Mouse (Mus musculus): Measurements from ENCODE around the gene Pde8b.
A peak's percentile ranks its signal among the peaks of the same experiment; 100 is the strongest.

Pde8b gene

DNA sequence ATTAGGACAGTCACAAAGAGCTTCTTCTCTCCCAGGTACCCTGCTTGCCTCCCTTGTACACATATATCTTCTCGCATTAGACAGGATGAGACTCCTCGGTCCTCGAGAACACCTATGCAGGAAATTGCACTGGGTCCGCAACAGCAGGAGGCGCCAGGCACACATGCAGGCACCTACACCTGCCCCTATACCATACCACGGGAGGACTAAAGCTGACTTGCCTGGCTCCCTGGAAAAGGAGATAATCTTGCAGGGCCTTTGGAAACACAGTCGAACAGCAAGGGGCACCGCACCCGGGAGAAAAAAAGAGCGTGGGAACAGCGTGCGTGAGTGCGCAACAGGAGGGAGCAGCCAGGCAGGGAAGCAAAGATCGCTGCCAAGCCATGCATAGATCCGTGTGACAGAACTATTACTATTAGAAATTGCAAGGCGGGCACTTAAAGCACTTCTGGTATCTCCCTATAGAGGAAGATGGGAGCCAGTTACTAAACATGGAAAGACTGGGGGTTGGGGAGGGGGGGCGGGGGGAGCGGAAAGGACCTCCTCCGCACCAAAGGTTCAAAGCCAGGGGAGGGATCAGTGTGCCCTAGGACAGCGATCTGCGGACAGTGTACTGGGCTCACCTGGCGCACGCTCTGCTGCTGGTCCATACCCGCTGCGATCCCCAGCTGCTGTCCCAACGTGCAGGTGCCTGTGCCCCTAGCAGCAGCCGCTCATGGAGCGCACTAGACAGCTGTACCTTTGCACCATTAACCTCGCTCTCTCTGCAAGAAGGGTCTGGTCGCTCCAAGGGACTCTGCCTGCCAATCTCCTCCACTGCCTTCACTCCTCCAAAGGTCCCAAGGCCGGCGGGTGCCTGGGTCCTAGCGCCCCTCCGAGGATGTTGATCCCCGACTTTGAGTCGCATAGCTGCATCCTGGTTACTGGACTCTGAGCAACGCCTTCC is at the start of gene Pde8b:
Pde8b (minus strand) TSS at position 826 of the 946 bp plus-strand sequence.
- no peak for DNase-seq (ENCODE audit: low read depth)

DNA sequence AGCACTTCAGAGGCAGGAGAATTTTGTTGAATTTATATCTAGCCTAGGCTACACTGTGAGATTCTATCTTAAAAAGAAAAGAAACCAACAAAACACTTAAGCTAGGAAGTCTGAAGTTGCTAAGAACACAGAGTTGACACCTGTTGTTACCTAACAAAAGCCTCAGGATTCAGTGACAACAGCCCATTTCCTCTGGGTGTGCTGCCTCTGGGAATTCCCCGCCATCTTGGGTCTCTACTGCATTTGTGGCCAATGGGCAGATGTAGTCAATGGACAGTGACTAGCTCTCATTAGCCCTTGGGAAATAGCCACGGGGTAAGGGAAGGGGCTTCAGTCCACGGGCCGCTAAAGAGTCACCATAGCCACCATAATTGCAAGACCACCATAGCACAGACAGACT is 41.8 kb upstream of the Pde8b start:
- no peak for DNase-seq (ENCODE audit: low read depth)

DNA sequence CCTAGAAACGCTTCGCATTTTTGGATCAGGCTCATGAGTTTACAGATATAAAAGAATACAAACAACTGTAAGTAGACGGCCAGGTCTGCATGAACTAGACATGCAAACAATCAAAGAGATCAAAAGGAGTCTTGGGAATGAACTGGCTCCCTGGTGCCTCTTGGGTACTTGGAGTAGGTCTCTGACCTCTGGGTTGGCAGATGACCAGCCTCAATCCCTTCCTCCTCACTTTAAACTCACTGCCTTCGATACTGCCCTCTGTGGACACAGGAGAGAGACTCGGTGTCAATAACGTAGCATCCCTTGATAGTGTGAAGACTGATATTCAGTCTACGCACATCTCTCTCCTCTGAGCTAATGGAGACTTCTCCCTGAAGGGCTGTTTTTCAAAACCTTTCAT is 37.9 kb upstream of the Pde8b start:
- DNase-seq (ENCODE audit: low read depth), result no peak

DNA sequence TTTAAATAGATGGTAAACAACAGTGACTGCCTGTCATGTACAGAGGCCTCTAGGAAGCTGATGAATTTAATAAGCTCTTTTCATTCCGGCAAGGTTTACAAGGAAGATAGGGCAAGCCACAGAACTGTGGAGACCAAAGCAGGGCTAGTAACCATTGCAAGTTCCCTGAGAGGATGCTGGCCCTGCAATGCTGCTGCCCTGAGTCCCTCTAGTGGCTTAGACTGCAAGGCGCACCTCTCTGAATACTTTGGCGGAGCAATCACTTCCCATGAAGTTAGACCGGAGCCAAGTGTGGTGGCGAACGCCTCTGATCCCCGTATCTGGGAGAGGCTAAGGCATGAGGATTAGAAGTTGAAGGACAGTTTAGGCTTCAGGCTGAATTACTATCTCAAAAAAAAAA is 36.9 kb upstream of the Pde8b start:
- peak; percentile 57 for DNase-seq (ENCODE audit: low read depth)

DNA sequence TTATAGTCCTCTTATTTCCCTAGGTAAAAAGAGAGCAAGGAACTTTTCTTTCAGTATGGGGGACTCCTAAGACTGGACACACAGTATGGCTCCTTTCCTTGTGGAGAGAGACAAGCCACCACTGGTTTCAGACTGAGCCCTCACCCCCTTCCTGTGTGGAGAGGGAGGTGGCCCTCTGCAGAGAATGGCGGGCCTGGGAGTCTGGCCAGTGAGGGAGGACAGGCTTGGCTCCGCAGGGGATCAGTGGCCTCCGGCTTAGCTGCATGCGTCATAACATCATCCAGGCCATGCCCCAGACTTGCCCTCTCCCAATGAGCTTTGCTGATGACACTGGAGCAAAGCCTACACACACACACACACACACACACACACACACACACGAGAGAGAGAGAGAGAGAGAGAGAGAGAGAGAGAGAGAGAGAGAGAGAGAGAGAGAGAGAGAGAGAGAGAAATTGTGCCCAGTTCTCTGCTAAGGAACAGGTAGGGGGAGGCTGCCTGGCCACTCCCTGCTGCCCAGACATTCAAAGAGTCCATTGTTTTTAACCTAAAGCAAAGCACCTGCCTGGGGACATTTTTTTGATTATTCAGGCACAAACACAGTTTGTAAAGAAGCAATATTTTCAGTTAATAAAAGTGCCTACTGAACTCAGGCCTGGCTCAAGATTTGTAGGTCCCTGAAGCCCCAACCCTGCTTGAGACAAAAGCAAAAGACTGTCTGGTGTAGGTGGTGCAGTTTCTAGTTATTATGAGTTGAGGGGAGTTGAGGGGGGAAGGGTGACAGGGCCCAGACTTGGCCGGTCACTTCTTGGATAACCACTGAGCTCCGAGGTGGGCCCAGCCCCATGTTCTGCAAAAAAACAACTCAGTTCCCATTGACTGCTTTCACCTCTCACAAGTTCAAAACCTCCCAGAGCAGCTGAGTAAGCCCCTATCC is 31.9 kb upstream of the Pde8b start:
- peak; percentile 48 for DNase-seq (ENCODE audit: low read depth)

DNA sequence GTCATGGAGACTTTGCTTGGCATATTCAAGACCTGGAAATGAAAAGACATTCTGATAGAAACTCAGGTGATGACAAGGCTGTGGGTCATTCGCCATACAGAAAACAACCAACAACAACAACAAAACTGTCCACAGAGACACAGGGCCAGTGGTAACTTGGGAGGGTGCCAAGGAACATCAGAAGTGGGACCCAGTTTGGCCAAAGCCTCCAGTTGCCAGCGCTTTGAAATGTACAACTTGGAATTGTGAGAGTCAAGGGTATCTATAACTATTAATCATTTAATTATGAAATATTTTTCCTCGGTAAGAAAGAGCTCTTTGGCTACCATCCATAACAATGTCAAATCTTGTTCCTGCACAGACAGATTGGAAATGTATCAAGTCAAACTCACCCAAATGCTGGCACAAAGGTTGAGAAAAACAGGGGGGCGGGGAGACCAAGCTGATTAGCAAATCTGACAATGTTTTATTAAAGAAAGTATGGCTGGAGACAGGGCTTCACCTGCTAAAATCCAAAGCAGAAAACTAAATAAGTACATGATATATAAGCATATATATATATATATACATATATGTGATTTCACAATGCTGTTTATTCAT is 28.4 kb upstream of the Pde8b start:
- no peak for DNase-seq (ENCODE audit: low read depth)

DNA sequence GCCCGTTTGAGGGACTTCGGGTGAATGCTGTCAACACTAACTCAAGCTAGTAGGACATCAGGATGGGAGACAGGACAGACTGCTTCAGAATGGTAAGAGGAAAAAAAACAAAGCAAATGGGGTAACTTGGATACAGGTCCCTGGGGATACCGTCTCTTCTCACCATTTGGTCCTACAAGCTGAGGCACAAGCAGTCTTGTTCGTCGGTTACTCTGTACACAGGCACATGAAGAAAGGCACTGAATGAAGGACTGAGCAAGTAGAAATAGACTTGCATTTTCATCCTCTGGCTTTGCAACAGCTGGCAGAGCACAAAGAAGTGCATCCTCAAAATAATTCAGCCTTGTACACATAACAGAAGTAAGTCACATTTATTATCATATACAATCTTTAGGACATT is 14.6 kb upstream of the Pde8b start:
- DNase-seq (ENCODE audit: low read depth), result no peak

DNA sequence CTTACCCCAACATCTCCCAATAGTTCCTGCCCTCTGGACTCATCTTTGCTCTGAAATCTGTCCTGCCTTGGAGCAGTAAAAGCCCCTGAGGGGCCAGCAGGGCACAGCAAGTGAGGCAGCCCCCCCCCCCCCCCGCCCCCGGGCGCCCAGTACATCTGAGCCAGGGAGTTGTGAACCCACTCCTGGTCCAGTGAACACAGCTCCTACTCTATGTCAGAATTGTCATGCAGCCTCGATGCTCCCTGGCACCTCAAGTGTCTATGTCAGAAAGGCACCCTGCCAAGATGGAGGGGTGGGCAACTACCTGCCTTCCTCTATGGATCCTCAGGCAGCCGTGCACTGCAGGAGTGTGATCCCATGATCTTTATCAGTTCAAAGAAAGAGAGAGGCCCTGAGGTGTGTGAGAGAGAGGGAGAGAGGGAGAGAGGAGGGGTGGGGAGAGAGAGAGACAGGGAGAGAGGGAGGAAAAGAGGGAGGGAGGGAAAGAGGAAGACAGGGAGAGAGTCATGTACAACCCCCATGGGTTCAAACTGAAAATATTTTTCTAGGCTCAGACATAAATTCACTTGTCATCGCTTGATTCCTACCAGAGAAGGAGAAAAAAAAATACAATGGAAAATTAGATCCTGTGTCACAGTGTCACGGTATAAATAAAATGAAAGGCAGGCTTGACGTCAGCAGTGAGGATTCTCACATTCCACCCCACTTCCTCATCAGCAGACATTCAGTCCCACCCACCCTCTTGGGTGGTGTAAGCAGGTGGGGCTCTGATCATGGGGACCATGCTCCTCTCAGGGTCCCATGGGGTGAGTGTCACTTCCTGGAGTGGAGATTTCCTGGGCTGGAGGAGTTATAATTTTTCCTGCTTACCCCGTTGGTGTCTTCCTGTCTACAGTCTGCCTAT is 11.0 kb upstream of the Pde8b start:
- peak; percentile 43 for DNase-seq (ENCODE audit: low read depth)

DNA sequence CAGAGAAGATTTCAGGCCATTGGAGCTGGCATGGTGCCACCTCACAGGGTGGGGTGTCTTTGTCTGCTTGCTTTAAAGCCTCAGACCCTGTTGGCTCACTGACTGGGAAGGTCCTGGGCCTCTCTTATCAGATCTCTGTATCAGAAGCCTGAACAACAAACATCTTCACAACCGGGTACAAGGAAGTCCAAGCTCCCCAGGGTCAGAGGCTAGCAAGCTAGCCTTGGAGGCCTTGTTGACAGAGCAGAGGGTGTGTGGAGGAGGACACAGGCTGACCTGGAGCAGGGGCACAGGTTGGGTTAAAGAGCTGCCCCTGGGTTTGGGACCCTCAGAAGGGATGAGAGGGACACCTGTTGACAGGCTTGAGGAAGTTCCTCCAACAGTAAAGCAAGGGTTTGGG is 10.3 kb upstream of the Pde8b start:
- no peak for DNase-seq (ENCODE audit: low read depth)

DNA sequence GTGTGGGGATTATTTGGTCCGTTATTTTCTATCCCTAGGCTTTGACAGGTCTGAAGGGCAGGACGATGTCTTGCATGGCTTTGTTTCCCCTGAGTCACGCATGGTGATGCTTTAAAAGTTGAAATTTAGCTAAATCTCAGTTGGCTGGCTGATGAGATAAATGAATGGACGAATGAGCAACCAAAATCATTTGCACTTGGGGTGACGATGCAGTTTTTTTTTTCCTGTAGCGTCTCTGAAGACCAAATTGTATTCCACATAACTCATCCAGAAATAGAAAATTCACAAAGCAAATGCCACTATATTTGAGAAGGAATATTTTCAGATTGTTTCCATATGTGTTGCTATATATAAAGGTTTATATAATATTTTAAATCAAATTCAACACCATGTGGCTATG is 6.9 kb upstream of the Pde8b start:
- no peak for DNase-seq (ENCODE audit: low read depth)

DNA sequence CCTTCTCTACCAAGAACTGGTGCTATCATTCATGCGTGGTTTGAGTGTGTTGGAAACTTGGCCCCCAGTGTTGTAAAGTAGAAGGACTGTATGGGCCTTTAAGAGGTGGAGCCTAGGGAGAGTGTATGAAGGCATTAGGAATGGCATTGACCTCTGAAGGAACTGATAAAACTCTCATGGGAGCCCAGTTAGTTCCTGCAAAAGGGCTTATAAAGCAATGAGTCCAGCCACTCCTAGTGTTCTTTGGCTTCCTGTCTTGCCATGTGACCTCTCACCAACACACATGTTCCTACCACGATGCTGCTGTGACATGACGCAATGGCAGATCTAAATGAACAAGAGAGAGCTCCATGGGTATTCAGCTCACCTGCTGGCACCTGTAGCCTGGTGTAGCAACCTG is 4.9 kb upstream of the Pde8b start:
- no peak for DNase-seq (ENCODE audit: low read depth)

DNA sequence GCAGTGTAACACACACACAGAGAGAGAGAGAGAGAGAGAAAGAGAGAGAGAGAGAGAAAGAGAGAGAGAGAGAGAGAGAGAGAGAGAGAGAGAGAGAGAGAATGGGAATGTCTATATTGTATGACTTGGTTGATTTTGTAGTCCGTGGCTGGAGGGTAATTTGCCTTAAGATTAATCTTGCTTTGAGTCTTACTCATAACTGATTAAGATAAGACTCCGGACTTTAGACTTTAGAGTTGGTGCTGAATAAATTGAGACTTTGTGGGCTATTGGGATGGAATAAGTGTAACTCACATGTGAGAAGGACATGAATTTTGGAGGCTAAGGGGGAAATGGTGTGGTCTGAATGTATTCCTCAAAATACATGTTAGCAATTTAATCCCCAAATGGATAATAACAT is 7.1 kb downstream of the Pde8b start:
- DNase-seq (ENCODE audit: low read depth), result no peak

DNA sequence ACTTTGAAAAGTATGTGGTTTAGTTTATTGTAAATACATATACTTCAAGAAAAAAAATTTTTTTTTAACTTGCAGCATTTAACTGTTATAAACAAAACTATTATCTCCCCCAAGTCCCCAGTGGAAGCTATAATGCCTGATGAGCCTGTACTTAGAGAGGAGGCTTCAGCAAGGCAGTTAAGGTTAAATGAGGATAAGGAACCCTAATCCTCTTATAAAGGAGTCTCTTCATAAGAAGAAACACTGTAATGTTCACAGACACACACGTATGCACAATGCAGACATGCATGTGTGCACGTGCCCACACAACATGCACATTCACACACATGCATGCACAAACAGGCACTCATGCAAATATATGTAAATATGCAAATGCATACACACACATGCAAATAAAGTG is 12.6 kb downstream of the Pde8b start:
- DNase-seq (ENCODE audit: low read depth), result no peak

DNA sequence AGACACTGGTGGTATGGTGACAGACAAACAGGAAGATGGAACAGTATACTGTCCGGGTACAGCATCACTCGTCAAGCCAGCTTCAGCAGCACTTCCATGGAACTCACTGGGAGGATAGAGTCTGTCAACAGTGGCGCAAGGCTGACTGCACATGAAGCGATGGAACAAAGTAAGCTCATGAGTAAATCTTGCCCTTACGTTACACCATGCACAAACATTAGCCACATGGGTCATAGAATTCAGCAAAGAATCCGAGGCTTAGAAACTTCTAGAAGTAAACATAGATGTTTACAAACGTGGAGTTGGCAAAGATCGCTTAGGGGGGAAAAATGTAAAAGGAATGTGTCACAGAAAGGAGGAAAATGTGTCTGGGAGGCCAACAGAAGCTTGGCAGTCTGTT is 14.9 kb downstream of the Pde8b start:
- no peak for DNase-seq (ENCODE audit: low read depth)

DNA sequence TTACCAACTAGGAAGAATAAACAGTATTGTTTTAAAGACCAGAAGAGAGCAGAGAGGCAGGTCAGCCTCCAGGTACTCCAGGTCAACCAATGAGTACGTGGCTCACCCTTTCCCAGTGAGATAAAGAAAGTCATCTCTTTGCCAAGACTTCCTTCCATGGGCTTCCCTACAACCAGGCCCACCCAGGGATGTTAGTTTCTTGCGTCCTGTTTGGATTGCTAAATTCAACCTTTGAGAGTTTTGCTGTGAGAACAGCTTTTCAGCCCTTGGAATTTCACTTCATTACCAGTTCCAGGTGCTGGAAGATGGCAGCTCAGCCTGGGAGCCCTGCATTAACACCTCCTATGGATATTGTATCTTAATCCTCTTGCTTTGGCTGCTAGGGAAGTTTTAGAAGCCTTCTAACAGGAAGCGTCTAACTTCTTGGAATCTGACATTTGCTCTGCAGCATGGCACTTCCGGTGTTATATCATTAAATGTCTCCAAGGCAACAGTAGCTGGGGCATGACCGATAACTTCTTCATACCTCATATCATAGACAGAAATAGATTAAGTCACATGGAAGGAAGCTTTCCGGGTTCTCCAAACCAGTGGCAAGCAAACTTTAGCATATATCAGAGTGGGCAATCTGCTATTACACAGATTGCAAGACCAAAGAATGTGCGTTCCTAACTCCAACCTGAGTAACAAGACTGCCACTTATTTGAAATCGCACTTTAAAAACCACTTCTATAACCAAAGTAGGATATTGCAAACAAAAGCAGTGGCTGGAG is 18.6 kb downstream of the Pde8b start:
- DNase-seq (ENCODE audit: low read depth), result no peak

DNA sequence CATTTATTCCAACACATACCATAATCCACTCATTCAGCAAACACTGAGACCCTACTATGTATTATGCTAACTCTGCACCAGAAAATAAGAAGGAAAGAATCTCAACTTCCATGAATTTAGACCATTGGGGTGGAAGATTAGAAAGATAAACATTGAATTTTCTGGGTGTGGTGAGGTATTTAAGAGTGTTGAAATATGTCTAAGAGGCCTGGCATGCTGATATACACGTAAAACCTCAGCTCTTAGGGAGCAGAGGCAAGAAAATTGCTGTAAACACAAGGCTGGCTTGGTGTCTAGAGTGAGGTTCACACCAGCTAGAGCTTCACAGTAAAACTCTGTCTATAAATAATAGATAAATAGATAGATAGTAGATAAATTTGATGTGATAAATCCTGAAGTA is 19.8 kb downstream of the Pde8b start:
- DNase-seq (ENCODE audit: low read depth), result no peak

DNA sequence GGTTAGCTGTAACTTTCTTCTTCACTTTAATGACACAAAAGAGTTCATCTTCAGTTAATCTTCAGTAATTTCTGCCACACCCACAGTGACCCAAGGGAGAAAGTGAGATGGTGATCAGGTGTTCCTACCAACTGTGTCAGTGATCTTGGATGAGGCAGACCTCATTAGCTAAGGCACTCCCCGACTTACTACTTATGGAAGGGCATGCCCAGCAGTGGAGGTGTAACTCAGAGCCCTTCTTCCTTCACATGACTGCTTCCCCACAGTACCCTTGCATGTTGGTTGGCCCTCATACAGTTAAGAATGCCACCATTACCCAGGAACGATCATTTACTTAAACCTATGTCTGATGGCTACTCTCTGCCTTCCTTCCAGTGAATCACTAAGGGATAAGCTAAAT is 25.6 kb downstream of the Pde8b start:
- no peak for DNase-seq (ENCODE audit: low read depth)

DNA sequence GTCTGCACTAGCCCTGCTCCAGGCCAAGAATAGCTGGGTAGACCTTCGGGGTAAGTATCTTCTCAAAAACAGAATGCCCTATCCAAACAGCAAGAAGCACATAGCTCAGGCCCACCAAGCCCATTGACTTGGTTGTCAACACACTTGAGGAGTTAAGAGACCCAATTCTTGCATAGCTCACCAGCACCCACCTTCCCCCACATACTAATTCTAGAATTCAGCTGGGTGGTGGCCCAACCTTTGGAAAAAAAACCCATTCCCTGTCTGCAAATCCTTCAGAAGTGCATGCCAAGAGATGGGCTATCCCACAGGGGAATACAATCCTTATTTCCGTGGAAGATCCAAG is 26.7 kb downstream of the Pde8b start:
- no peak for DNase-seq (ENCODE audit: low read depth)

DNA sequence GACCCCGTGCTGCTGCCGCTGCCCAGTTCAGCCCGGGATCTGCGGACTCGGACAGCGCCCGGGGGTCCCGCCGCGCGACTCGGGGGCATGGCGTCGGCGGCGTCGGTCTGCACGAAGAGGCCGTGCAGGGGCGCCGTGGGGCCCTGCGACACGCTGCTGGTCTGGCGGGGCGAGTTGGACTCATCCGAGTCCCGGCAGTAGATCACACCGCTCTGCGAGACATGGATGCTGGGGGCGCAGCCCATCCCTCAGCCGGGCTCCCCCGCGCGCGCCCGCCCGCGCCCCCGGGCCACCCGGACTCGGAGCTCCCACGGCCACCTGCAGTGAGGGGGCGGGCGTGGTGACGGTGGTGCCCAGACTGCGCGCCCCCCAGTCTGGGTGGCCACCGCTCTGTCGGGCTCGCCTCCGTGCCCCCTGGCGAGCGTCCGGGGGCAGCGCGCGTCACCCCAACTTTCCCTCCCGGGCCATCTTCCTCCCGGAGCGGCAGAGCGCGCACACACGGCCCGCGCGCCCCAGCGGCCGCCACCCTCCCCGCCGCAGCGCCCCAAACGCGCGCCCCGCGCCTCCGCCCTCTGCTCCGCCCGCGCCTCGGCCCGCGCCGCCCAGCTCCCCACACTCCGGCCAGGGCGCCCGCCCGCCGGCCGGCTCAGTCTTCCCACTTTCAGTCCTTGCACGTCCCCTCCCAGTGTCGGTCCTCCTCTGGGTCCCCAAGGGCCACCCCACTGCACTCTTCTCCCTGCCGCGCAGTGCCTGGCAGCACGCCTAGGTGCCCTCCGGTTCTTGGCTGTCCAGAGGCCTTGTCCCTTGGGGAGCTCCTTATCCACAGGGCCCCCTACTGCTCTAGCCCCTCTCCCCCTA is 27.3 kb downstream of the Pde8b start:
- DNase-seq (ENCODE audit: low read depth), result no peak
